Mouse (Mus musculus) forebrain, embryonic 14.5 days (tissue): ENCODE measurements around the gene Slc39a11. TPM values are rescaled to one million over a fixed set of nuclear protein-coding genes. Genes with fewer than 3 reads are reported as not detected.

Experiments
- ATAC-seq: fragments of 200-750 bp; cut with Nextera tagmentation; 2 replicates; pipeline ENCODE4 v1.8.0; 2017; ENCODE audit warnings: mild to moderate bottlenecking, moderate library complexity
- DNase-seq: peaks from one replicate; pipeline ENCODE4 v3.0.0-alpha.2; 2015; ENCODE audit warnings: low spot score
- H3K27ac ChIP-seq: fragments of 300-500 bp; sonication (generic); 2 replicates; pipeline ENCODE4 v1.5.1; 2014; ENCODE audit warnings: low read depth, mild to moderate bottlenecking, control low read depth, low read length, moderate library complexity
- H3K27me3 ChIP-seq: fragments of 300-500 bp; sonication (generic); replicated peaks from 2 replicates; pipeline ENCODE4 v1.6.1; 2014; ENCODE audit warnings: low read length, control low read depth, mixed read lengths; ENCODE audit not compliant: control insufficient read depth, insufficient read depth
- H3K36me3 ChIP-seq: fragments of 300-500 bp; sonication (generic); 2 replicates; pipeline ENCODE4 v1.6.1; 2014; ENCODE audit warnings: low read length, control low read depth; ENCODE audit not compliant: control insufficient read depth, insufficient read depth
- H3K4me1 ChIP-seq: fragments of 300-500 bp; sonication (generic); 2 replicates; pipeline ENCODE4 v1.6.1; 2014; ENCODE audit warnings: antibody characterized with exemption, low read length, control low read depth; ENCODE audit not compliant: control insufficient read depth, insufficient read depth
- H3K4me2 ChIP-seq: fragments of 300-500 bp; sonication (generic); 2 replicates; pipeline ENCODE4 v1.6.1; 2014; ENCODE audit warnings: mild to moderate bottlenecking, control low read depth, low read length
- H3K4me3 ChIP-seq: fragments of 300-500 bp; sonication (generic); 2 replicates; pipeline ENCODE4 v1.5.1; 2014; ENCODE audit warnings: low read depth, low read length, control low read depth
- H3K9ac ChIP-seq: fragments of 300-500 bp; sonication (generic); 2 replicates; pipeline ENCODE4 v1.6.1; 2014; ENCODE audit warnings: mild to moderate bottlenecking, low read length, control low read depth, moderate library complexity
- H3K9me3 ChIP-seq: fragments of 300-500 bp; sonication (generic); replicated peaks from 2 replicates; pipeline ENCODE4 v1.6.1; 2016; ENCODE audit warnings: low read length, control low read depth, mixed read lengths; ENCODE audit not compliant: control insufficient read depth
- WGBS: fragments of 180-500 bp; shearing (Covaris S2); extraction: QIAGEN DNeasy Blood & Tissue Kit; methylation state at CpG from one replicate; pipeline ENCODE4 v1.1.7; 2014; 5-methylcytosine and 5-hydroxymethylcytosine counted together
- polyA plus RNA-seq: library from polyadenylated mRNA; unstranded; fragments of >200 nt; fragmentation: Nextera tagmentation; extraction: Ambion mirVana; gene quantifications from 2 replicates; pipeline ENCODE4 v1.2.1, GENCODE M21; 2014

Gene Slc39a11
- polyA plus RNA-seq, 1 experiment from 2014 or later: 29.5 TPM

DNA sequence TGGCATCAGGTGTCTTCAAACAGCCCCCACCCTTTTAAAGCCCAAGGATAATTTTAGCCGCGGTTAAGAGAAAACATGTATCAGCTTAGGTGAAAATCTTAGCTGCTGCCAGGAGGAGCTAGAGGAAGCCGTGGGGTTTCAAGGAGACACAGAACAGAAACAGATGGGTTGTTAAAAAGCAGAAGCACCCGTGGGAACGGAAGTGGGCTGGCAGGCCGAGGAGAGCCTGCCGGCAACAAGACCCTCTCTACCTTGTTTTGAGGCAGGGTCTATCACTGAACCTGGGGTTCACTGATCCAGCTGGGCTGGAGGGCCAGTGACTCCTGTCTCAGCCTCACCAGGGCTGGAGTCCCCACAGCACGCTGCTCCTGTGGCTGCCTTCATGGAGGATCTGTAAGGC, 310.1 kb downstream of the Slc39a11 start:
- Histone ChIP-seq H3K4me3 (no peak overlapping the region), H3K27ac (no peak overlapping the region), H3K9me3 (no peaks in the 10 kb centered on the region), H3K36me3 (no peaks in the 10 kb centered on the region), H3K27me3 (no peaks in the 10 kb centered on the region), H3K4me1 (no peaks in the 10 kb centered on the region), H3K4me2 (no peak overlapping the region), H3K9ac (no peak overlapping the region)
- 71% methylated on average over 8 of the region's 8 CpGs for WGBS
- DNase-seq: no peak
- no peak for ATAC-seq

GRCm38 (mm10) chr11:113338581-113338980, 311.3 kb downstream of the Slc39a11 start:
- H3K27me3 ChIP-seq: no peaks in the 10 kb centered on the region
- peaks cover 3% of the 10 kb centered on the region; the same call in 1 of the 2 replicates for H3K4me1 ChIP-seq
- no peak overlapping the region for H3K4me3 ChIP-seq
- DNase-seq (no peak), ATAC-seq (no peak)
- no peak overlapping the region for H3K27ac ChIP-seq
- no peak overlapping the region for H3K4me2 ChIP-seq
- H3K36me3 ChIP-seq: no peaks in the 10 kb centered on the region
- no peaks in the 10 kb centered on the region for H3K9me3 ChIP-seq
- WGBS: 53% methylated on average over 5 of the region's 5 CpGs
- H3K9ac ChIP-seq: no peak overlapping the region

DNA sequence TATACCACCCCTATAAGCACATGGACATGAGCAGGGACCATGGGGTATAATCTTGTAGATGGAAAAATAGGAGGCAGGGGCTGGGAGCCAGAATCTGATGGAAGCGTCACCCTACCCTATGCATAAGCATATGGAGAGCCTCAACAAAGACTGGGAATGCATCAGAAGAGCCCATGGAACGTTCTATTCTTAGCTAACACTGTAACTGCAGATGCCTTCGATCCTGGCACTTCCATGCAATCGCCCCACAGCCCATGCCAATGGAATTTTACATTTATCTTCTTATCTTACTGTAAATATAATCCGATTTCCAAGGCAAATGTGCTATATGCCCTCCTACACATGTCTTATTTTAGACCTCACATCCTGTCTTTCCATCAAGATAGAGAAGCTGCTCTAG, 314.2 kb downstream of the Slc39a11 start:
- WGBS: 91% methylated on average over 5 of the region's 5 CpGs
- ATAC-seq: no peak

DNA sequence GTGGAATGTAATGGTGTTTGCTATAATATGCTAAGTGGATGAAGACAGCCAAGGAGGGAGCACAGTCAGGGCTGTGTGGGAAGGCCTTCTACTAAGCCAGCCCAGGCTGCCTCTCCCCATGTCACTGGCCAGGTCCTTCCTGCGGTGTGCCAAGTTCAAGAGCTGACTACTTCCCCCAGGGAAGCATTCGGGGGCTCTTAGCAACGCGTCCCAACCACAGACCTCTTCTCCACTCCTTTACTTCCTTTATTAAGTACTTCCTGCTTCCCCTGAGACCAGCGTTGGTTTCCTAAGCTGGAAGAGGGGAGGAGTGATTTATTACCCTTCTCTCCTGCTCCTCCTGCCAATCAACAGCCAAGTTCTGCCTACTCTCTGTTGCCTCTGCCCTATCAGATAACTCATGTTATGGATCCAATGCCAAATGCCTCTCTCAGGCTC, 315.4 kb downstream of the Slc39a11 start:
- no peak overlapping the region for H3K4me3 ChIP-seq
- H3K4me2 ChIP-seq: no peak overlapping the region
- ATAC-seq (no peak), DNase-seq (no peak)
- no peaks in the 10 kb centered on the region for H3K27me3 ChIP-seq
- no peaks in the 10 kb centered on the region for H3K9me3 ChIP-seq
- no peak overlapping the region for H3K9ac ChIP-seq
- peaks cover 7% of the 10 kb centered on the region; the same call in 1 of the 2 replicates for H3K4me1 ChIP-seq
- WGBS: 82% methylated on average over 5 of the region's 5 CpGs
- no peaks in the 10 kb centered on the region for H3K36me3 ChIP-seq
- H3K27ac ChIP-seq: no peak overlapping the region

More for the DNA sequence above, 314.2 kb downstream of the Slc39a11 start:
- peaks cover 7% of the 10 kb centered on the region; the same call in 1 of the 2 replicates for H3K4me1 ChIP-seq
- no peaks in the 10 kb centered on the region for H3K27me3 ChIP-seq
- no peak overlapping the region for H3K4me2 ChIP-seq
- H3K9me3 ChIP-seq: no peaks in the 10 kb centered on the region
- DNase-seq: no peak
- H3K36me3 ChIP-seq: no peaks in the 10 kb centered on the region
- H3K4me3 ChIP-seq: no peak overlapping the region
- no peak overlapping the region for H3K27ac ChIP-seq
- no peak overlapping the region for H3K9ac ChIP-seq

DNA sequence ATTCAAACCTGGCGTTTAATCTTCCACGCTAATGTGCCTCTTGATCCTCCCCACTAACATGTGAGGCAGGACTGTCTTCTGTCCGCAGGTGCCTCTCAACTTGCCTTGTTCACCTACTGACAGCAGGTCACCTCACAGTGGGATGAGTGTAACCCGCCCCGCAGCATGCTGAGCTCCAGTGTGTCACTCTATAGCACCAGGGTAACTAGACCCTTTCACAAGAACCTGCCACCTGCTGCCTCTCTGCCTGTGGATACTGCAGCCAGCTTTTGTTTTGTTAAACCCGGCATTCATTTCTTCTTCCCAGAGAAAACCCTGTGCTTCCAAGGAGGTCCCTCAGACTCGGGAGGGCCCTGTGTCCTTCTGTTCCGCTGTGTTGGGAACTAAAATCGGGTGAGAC, 316.3 kb downstream of the Slc39a11 start:
- Histone ChIP-seq H3K4me1 (peaks cover 7% of the 10 kb centered on the region; the same call in 1 of the 2 replicates), H3K36me3 (no peaks in the 10 kb centered on the region), H3K9me3 (no peaks in the 10 kb centered on the region), H3K4me3 (no peak overlapping the region), H3K27ac (no peak overlapping the region), H3K9ac (no peak overlapping the region), H3K4me2 (no peak overlapping the region), H3K27me3 (no peaks in the 10 kb centered on the region)
- WGBS: 23% methylated on average over 9 of the region's 9 CpGs
- no peak for ATAC-seq
- no peak for DNase-seq

GRCm38 (mm10) chr11:113330061-113330591, 319.8 kb downstream of the Slc39a11 start:
- ATAC-seq (no peak), DNase-seq (no peak)
- Histone ChIP-seq H3K9ac (no peak overlapping the region), H3K4me3 (no peak overlapping the region), H3K27me3 (no peaks in the 10 kb centered on the region), H3K27ac (no peak overlapping the region), H3K36me3 (no peaks in the 10 kb centered on the region), H3K9me3 (no peaks in the 10 kb centered on the region), H3K4me2 (no peak overlapping the region), H3K4me1 (peaks cover 11% of the 10 kb centered on the region)
- 84% methylated on average over 13 of the region's 13 CpGs for WGBS

- no peak overlapping the region for H3K9ac ChIP-seq
- H3K4me1 ChIP-seq: peaks cover 15% of the 10 kb centered on the region; the same call in 1 of the 2 replicates
- H3K27ac ChIP-seq: peak overlapping the region; percentile 74; the same call in 1 of the 2 replicates
- peak; percentile 54; the same call in 1 of the 2 replicates for ATAC-seq
- H3K4me2 ChIP-seq: no peak overlapping the region
- H3K36me3 ChIP-seq: no peaks in the 10 kb centered on the region
- no peaks in the 10 kb centered on the region for H3K9me3 ChIP-seq
- 25% methylated on average over 3 of the region's 3 CpGs for WGBS
- no peak overlapping the region for H3K4me3 ChIP-seq
- peak; percentile 54 for DNase-seq
- no peaks in the 10 kb centered on the region for H3K27me3 ChIP-seq
Observed at GRCm38 (mm10) chr11:113327499-113328062, 322.3 kb downstream of the Slc39a11 start.

- no peaks in the 10 kb centered on the region for H3K27me3 ChIP-seq
- no peaks in the 10 kb centered on the region for H3K36me3 ChIP-seq
- 27% methylated on average over 18 of the region's 18 CpGs for WGBS
- ATAC-seq: peak; percentile 85
- H3K9me3 ChIP-seq: no peaks in the 10 kb centered on the region
- peak overlapping the region; percentile 31 for H3K4me2 ChIP-seq
- H3K9ac ChIP-seq: 0 out of 2 replicates have a peak overlapping the region, but pooled peaks have one; percentile 1
- H3K27ac ChIP-seq: peak overlapping the region; percentile 79
- H3K4me3 ChIP-seq: no peak overlapping the region
- peak; percentile 74 for DNase-seq
- H3K4me1 ChIP-seq: peaks cover 15% of the 10 kb centered on the region; the same call in 1 of the 2 replicates
Observed at GRCm38 (mm10) chr11:113326387-113327011, 323.4 kb downstream of the Slc39a11 start.

DNA sequence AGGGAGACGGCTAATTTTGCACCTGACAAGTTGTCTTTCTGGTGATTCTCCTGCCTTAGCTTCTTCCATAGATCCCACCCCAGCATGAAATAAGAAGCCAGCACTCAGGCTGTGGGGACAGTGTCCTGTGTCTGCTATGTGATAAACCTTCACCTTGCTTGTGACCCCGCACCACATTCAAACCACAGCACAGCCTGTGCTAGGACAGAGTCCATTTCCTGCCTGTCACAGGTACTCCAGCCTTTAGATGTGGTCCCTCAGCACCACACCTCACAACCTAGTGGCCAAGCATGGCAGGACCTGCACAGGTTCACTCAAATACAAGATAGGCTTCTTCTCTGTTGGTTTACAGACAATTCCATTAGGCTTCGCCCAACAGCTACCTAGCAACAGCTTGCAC, 328.3 kb downstream of the Slc39a11 start:
- H3K27ac ChIP-seq: no peak overlapping the region
- H3K36me3 ChIP-seq: no peaks in the 10 kb centered on the region
- no peaks in the 10 kb centered on the region for H3K9me3 ChIP-seq
- ATAC-seq: no peak
- no peak overlapping the region for H3K4me2 ChIP-seq
- H3K9ac ChIP-seq: no peak overlapping the region
- H3K4me3 ChIP-seq: no peak overlapping the region
- 96% methylated on average over 3 of the region's 3 CpGs for whole genome bisulfite sequencing
- no peak for DNase-seq
- H3K27me3 ChIP-seq: no peaks in the 10 kb centered on the region
- peaks cover 10% of the 10 kb centered on the region; the same call in 1 of the 2 replicates for H3K4me1 ChIP-seq
